Mouse (Mus musculus) heart, embryonic 13.5 days (tissue): ENCODE data around the gene Gm1113. TPM values are rescaled to one million over a fixed set of nuclear protein-coding genes. Genes with fewer than 3 reads are reported as not detected.
A peak's percentile ranks its signal among the peaks of the same experiment; 100 is the strongest.

ENCODE experiments used
- ATAC-seq: fragments of 200-750 bp; cut with Nextera tagmentation; 2 replicates; pipeline ENCODE4 v1.8.0; 2017; ENCODE audit warnings: moderate TSS enrichment; ENCODE audit not compliant: insufficient number of reproducible peaks, low FRiP score, low TSS enrichment; ENCODE audit errors: extremely low read depth
- H3K27ac ChIP-seq: fragments of 300-500 bp; sonication (generic); replicated peaks from 2 replicates; pipeline ENCODE4 v1.5.1; 2015; ENCODE audit warnings: moderate library complexity, mild to moderate bottlenecking, inconsistent platforms
- H3K27me3 ChIP-seq: fragments of 300-500 bp; sonication (generic); replicated peaks from 2 replicates; pipeline ENCODE4 v1.6.1; 2015; ENCODE audit warnings: mild to moderate bottlenecking, inconsistent platforms
- H3K36me3 ChIP-seq: fragments of 300-500 bp; sonication (generic); 2 replicates; pipeline ENCODE4 v1.6.1; 2015; ENCODE audit warnings: mild to moderate bottlenecking, inconsistent platforms
- H3K4me1 ChIP-seq: fragments of 300-500 bp; sonication (generic); 2 replicates; pipeline ENCODE4 v1.6.1; 2015; ENCODE audit warnings: inconsistent platforms
- H3K4me2 ChIP-seq: fragments of 300-500 bp; sonication (generic); 2 replicates; pipeline ENCODE4 v1.6.1; 2015; ENCODE audit warnings: inconsistent platforms, mild to moderate bottlenecking, moderate library complexity
- H3K4me3 ChIP-seq: fragments of 300-500 bp; sonication (generic); 2 replicates; pipeline ENCODE4 v1.5.1; 2015; ENCODE audit warnings: moderate library complexity, mild to moderate bottlenecking, inconsistent platforms
- H3K9ac ChIP-seq: fragments of 300-500 bp; sonication (generic); 2 replicates; pipeline ENCODE4 v1.6.1; 2015; ENCODE audit warnings: inconsistent platforms, mild to moderate bottlenecking, moderate library complexity
- H3K9me3 ChIP-seq: fragments of 300-500 bp; sonication (generic); 2 replicates; pipeline ENCODE4 v1.6.1; 2016; ENCODE audit warnings: inconsistent platforms
- WGBS: fragments of 180-500 bp; shearing (Covaris S2); methylation state at CpG from one replicate; pipeline ENCODE4 v1.1.7; 2015; ENCODE audit warnings: mixed read lengths; 5-methylcytosine and 5-hydroxymethylcytosine counted together
- polyA plus RNA-seq: library from polyadenylated mRNA; unstranded; fragments of >200 nt; fragmentation: Nextera tagmentation; extraction: Ambion mirVana; gene quantifications from 2 replicates; pipeline ENCODE4 v1.2.1, GENCODE M21; 2015

The Gm1113 gene
- polyA plus RNA-seq, 1 experiment from 2014 or later = not detected

- no peaks in the 10 kb centered on the region for H3K9me3 ChIP-seq
- H3K36me3 ChIP-seq = no peaks in the 10 kb centered on the region
- no peaks in the 10 kb centered on the region for H3K4me1 ChIP-seq
- 58% methylated on average over 2 of the region's 2 CpGs for WGBS
- no peak overlapping the region for H3K9ac ChIP-seq
- no peak overlapping the region for H3K4me2 ChIP-seq
- H3K27me3 ChIP-seq = no peaks in the 10 kb centered on the region
- H3K27ac ChIP-seq = no peak overlapping the region
- ATAC-seq = no peak
- H3K4me3 ChIP-seq = no peak overlapping the region
Observed at GRCm38 (mm10) chr9:35544666-35545065, 26.6 kb upstream of the Gm1113 start.

GRCm38 (mm10) chr9:35543099-35543860 lies 25.2 kb upstream of the Gm1113 start:
- WGBS = 82% methylated on average over 14 of the region's 14 CpGs
- Histone ChIP-seq H3K27ac (no peak overlapping the region), H3K9me3 (no peaks in the 10 kb centered on the region), H3K4me3 (no peak overlapping the region), H3K4me1 (peaks cover 8% of the 10 kb centered on the region), H3K9ac (no peak overlapping the region), H3K4me2 (no peak overlapping the region), H3K36me3 (no peaks in the 10 kb centered on the region), H3K27me3 (no peaks in the 10 kb centered on the region)
- ATAC-seq = no peak

- Histone ChIP-seq H3K9me3 (no peaks in the 10 kb centered on the region), H3K27ac (no peak overlapping the region), H3K36me3 (no peaks in the 10 kb centered on the region), H3K9ac (no peak overlapping the region), H3K4me3 (no peak overlapping the region), H3K27me3 (no peaks in the 10 kb centered on the region), H3K4me1 (peaks cover 20% of the 10 kb centered on the region), H3K4me2 (no peak overlapping the region)
- 55% methylated on average over 6 of the region's 6 CpGs for WGBS
- no peak for ATAC-seq
Observed at GRCm38 (mm10) chr9:35541941-35542340, 23.9 kb upstream of the Gm1113 start.

- Histone ChIP-seq H3K36me3 (no peaks in the 10 kb centered on the region), H3K9me3 (no peaks in the 10 kb centered on the region), H3K4me3 (no peak overlapping the region), H3K9ac (no peak overlapping the region), H3K4me2 (no peak overlapping the region), H3K27me3 (no peaks in the 10 kb centered on the region), H3K27ac (no peak overlapping the region), H3K4me1 (peaks cover 20% of the 10 kb centered on the region)
- WGBS = 10% methylated on average over 6 of the region's 6 CpGs
- ATAC-seq = no peak
Observed at GRCm38 (mm10) chr9:35541488-35541887, 23.4 kb upstream of the Gm1113 start.

- Histone ChIP-seq H3K27ac (no peak overlapping the region), H3K4me1 (peaks cover 20% of the 10 kb centered on the region), H3K4me2 (no peak overlapping the region), H3K36me3 (no peaks in the 10 kb centered on the region), H3K27me3 (no peaks in the 10 kb centered on the region), H3K4me3 (no peak overlapping the region), H3K9ac (no peak overlapping the region), H3K9me3 (no peaks in the 10 kb centered on the region)
- WGBS = 79% methylated on average over 5 of the region's 5 CpGs
- ATAC-seq = no peak
Observed at GRCm38 (mm10) chr9:35541024-35541423, 23.0 kb upstream of the Gm1113 start.

- WGBS = 72% methylated on average over 13 of the region's 13 CpGs
Observed at GRCm38 (mm10) chr9:35539001-35539750, 21.1 kb upstream of the Gm1113 start.

GRCm38 (mm10) chr9:35535876-35536275 lies 17.8 kb upstream of the Gm1113 start:
- no peak for ATAC-seq
- Histone ChIP-seq H3K9me3 (no peaks in the 10 kb centered on the region), H3K27me3 (no peaks in the 10 kb centered on the region), H3K27ac (no peak overlapping the region), H3K9ac (no peak overlapping the region), H3K4me1 (peaks cover 24% of the 10 kb centered on the region), H3K4me2 (no peak overlapping the region), H3K4me3 (no peak overlapping the region), H3K36me3 (no peaks in the 10 kb centered on the region)
- 61% methylated on average over 4 of the region's 4 CpGs for WGBS

More at GRCm38 (mm10) chr9:35539001-35539750, 21.1 kb upstream of the Gm1113 start:
- no peaks in the 10 kb centered on the region for H3K9me3 ChIP-seq
- ATAC-seq = no peak
- H3K4me1 ChIP-seq = peaks cover 24% of the 10 kb centered on the region
- H3K27me3 ChIP-seq = no peaks in the 10 kb centered on the region
- no peak overlapping the region for H3K4me2 ChIP-seq
- H3K36me3 ChIP-seq = no peaks in the 10 kb centered on the region
- H3K4me3 ChIP-seq = no peak overlapping the region
- no peak overlapping the region for H3K9ac ChIP-seq
- H3K27ac ChIP-seq = no peak overlapping the region

GRCm38 (mm10) chr9:35535110-35535509 lies 17.0 kb upstream of the Gm1113 start:
- ATAC-seq = no peak
- no peak overlapping the region for H3K4me2 ChIP-seq
- H3K36me3 ChIP-seq = no peaks in the 10 kb centered on the region
- no peak overlapping the region for H3K27ac ChIP-seq
- WGBS = 5% methylated on average over 2 of the region's 2 CpGs
- no peaks in the 10 kb centered on the region for H3K9me3 ChIP-seq
- no peaks in the 10 kb centered on the region for H3K27me3 ChIP-seq
- H3K9ac ChIP-seq = no peak overlapping the region
- H3K4me1 ChIP-seq = peaks cover 24% of the 10 kb centered on the region
- no peak overlapping the region for H3K4me3 ChIP-seq

GRCm38 (mm10) chr9:35533266-35533665 lies 15.2 kb upstream of the Gm1113 start:
- H3K4me1 ChIP-seq = peaks cover 21% of the 10 kb centered on the region
- H3K9me3 ChIP-seq = no peaks in the 10 kb centered on the region
- no peaks in the 10 kb centered on the region for H3K36me3 ChIP-seq
- H3K4me3 ChIP-seq = no peak overlapping the region
- ATAC-seq = no peak
- H3K9ac ChIP-seq = no peak overlapping the region
- no peak overlapping the region for H3K4me2 ChIP-seq
- H3K27ac ChIP-seq = no peak overlapping the region; the same call in 1 of the 2 replicates
- 60% methylated on average over 9 of the region's 9 CpGs for WGBS
- no peaks in the 10 kb centered on the region for H3K27me3 ChIP-seq

- Histone ChIP-seq H3K9ac (no peak overlapping the region), H3K9me3 (no peaks in the 10 kb centered on the region), H3K36me3 (no peaks in the 10 kb centered on the region), H3K4me2 (no peak overlapping the region), H3K4me3 (no peak overlapping the region), H3K4me1 (peaks cover 5% of the 10 kb centered on the region), H3K27me3 (no peaks in the 10 kb centered on the region), H3K27ac (peak overlapping the region; percentile 59)
- 25% methylated on average over 1 of the region's 1 CpGs for WGBS
- ATAC-seq = no peak
Observed at GRCm38 (mm10) chr9:35529796-35530195, 11.7 kb upstream of the Gm1113 start.

GRCm38 (mm10) chr9:35529141-35529540 lies 11.1 kb upstream of the Gm1113 start:
- H3K4me2 ChIP-seq = no peak overlapping the region
- no peak overlapping the region for H3K9ac ChIP-seq
- H3K9me3 ChIP-seq = no peaks in the 10 kb centered on the region
- H3K27me3 ChIP-seq = no peaks in the 10 kb centered on the region
- 66% methylated on average over 3 of the region's 3 CpGs for WGBS
- H3K36me3 ChIP-seq = no peaks in the 10 kb centered on the region
- ATAC-seq = no peak
- no peak overlapping the region for H3K4me3 ChIP-seq
- peaks cover 11% of the 10 kb centered on the region for H3K4me1 ChIP-seq
- peak overlapping the region; percentile 66; the same call in 1 of the 2 replicates for H3K27ac ChIP-seq
